Mouse (Mus musculus): ENCODE data around the gene Coq8b. TPM values are rescaled to one million over a fixed set of nuclear protein-coding genes. Genes with fewer than 3 reads are reported as not detected.

Coq8b gene
- polyA plus RNA-seq, 1 experiment from 2014 or later: 15.9 TPM

- Histone ChIP-seq H3K27me3 (ENCODE audit: control insufficient read depth, insufficient read depth, low read length) (no peaks in the 10 kb centered on the region), H3K4me3 (ENCODE audit: low read length) (no peak overlapping the region), H3K27ac (ENCODE audit: low read length) (no peak overlapping the region), H3K36me3 (ENCODE audit: control insufficient read depth, insufficient read depth) (no peaks in the 10 kb centered on the region), H3K4me1 (ENCODE audit: control insufficient read depth, insufficient read depth, low read length) (peaks cover 30% of the 10 kb centered on the region), H3K9me3 (replicated peaks; ENCODE audit: control insufficient read depth, low read length) (no peaks in the 10 kb centered on the region), H3K4me2 (ENCODE audit: low read depth, low read length) (no peak overlapping the region), H3K9ac (ENCODE audit: low read length) (no peak overlapping the region)
- WGBS: 80% methylated on average over 11 of the region's 11 CpGs
- no peak for ATAC-seq (replicated peaks; ENCODE audit: extremely low read depth, insufficient read depth, low FRiP score)
Observed at GRCm38 (mm10) chr7:27224877-27225575, 7.8 kb upstream of the Coq8b start.

DNA sequence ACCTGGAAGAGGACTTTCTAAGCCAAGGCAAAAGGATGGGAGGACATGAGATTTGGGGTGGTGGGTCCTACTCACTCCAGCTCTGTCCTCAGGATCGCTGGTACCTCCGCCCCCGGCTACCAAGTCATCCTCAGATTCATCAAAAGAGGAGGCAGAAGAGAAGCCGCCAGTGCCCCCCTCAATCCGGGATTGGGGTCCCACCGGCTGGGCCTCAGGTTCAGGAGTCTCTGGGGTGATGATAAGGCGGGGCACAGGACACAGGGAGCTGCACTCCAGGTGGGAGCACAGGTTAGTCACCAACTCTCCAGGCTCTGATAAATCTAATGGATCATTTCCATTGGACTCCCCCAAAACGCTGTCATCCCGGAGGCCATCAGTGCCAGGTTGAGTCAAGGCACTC, 5.5 kb upstream of the Coq8b start:
- no peak for ATAC-seq (replicated peaks; ENCODE audit: extremely low read depth, insufficient read depth, low FRiP score)
- Histone ChIP-seq H3K4me1 (ENCODE audit: control insufficient read depth, insufficient read depth, low read length) (peaks cover 30% of the 10 kb centered on the region), H3K9ac (ENCODE audit: low read length) (peak overlapping the region; percentile 91)

DNA sequence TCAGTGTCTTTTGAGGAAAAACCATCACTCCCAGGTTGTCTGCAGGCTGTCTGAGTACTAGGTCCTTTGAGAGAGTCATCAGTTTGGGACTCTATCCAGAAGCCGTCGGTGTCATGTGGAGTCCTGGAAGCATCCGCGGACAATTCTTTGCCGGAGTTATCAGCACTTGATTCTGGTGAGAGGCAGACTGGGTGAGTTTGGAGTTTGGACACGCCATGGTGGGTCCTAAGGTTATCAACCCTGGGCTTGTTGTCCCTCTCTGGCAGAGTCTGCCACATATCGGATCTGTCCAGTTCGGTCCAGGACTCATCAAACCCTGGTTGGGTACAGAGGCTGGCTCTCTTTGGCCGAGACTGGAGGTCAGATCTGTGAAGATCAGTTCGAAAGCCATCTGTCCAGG, 5.1 kb upstream of the Coq8b start:
- H3K27me3 ChIP-seq (ENCODE audit: control insufficient read depth, insufficient read depth, low read length): no peaks in the 10 kb centered on the region

More for the DNA sequence above, 5.5 kb upstream of the Coq8b start:
- 31% methylated on average over 9 of the region's 9 CpGs for WGBS
- H3K36me3 ChIP-seq (ENCODE audit: control insufficient read depth, insufficient read depth): no peaks in the 10 kb centered on the region
- no peak overlapping the region for H3K27ac ChIP-seq (ENCODE audit: low read length)
- peak overlapping the region; percentile 91 for H3K4me3 ChIP-seq (ENCODE audit: low read length)
- no peaks in the 10 kb centered on the region for H3K9me3 ChIP-seq (replicated peaks; ENCODE audit: control insufficient read depth, low read length)
- peak overlapping the region; percentile 89 for H3K4me2 ChIP-seq (ENCODE audit: low read depth, low read length)
- H3K27me3 ChIP-seq (ENCODE audit: control insufficient read depth, insufficient read depth, low read length): no peaks in the 10 kb centered on the region

GRCm38 (mm10) chr7:27228281-27228821, 4.5 kb upstream of the Coq8b start, which contains the start of gene Itpkc:
Itpkc (minus strand) TSS chr7:27228661.
- H3K4me1 ChIP-seq (ENCODE audit: control insufficient read depth, insufficient read depth, low read length): peaks cover 33% of the 10 kb centered on the region
- no peaks in the 10 kb centered on the region for H3K9me3 ChIP-seq (replicated peaks; ENCODE audit: control insufficient read depth, low read length)
- WGBS: under 1% methylated on average over 42 of the region's 49 CpGs
- H3K9ac ChIP-seq (ENCODE audit: low read length): peak within 1 kb of the TSS; percentile 91
- H3K27ac ChIP-seq (ENCODE audit: low read length): peak within 1 kb of the TSS; percentile 90
- no peaks in the 10 kb centered on the region for H3K27me3 ChIP-seq (ENCODE audit: control insufficient read depth, insufficient read depth, low read length)
- peak; percentile 83 for ATAC-seq (replicated peaks; ENCODE audit: extremely low read depth, insufficient read depth, low FRiP score)
- peak within 1 kb of the TSS; percentile 91 for H3K4me3 ChIP-seq (ENCODE audit: low read length)
- H3K4me2 ChIP-seq (ENCODE audit: low read depth, low read length): peak within 1 kb of the TSS; percentile 89
- H3K36me3 ChIP-seq (ENCODE audit: control insufficient read depth, insufficient read depth): no peaks in the 10 kb centered on the region

More for the DNA sequence above, 5.1 kb upstream of the Coq8b start:
- ATAC-seq (replicated peaks; ENCODE audit: extremely low read depth, insufficient read depth, low FRiP score): no peak
- 2% methylated on average over 10 of the region's 10 CpGs for WGBS
- H3K9ac ChIP-seq (ENCODE audit: low read length): peak overlapping the region; percentile 91
- H3K4me1 ChIP-seq (ENCODE audit: control insufficient read depth, insufficient read depth, low read length): peaks cover 32% of the 10 kb centered on the region
- no peaks in the 10 kb centered on the region for H3K9me3 ChIP-seq (replicated peaks; ENCODE audit: control insufficient read depth, low read length)
- no peaks in the 10 kb centered on the region for H3K36me3 ChIP-seq (ENCODE audit: control insufficient read depth, insufficient read depth)
- H3K4me2 ChIP-seq (ENCODE audit: low read depth, low read length): peak overlapping the region; percentile 89
- peak overlapping the region; percentile 91 for H3K4me3 ChIP-seq (ENCODE audit: low read length)
- H3K27ac ChIP-seq (ENCODE audit: low read length): peak overlapping the region; percentile 90

- H3K27ac ChIP-seq (ENCODE audit: low read length): peak overlapping the region; percentile 90
- H3K36me3 ChIP-seq (ENCODE audit: control insufficient read depth, insufficient read depth): no peaks in the 10 kb centered on the region
- ATAC-seq (replicated peaks; ENCODE audit: extremely low read depth, insufficient read depth, low FRiP score): no peak
- H3K9me3 ChIP-seq (replicated peaks; ENCODE audit: control insufficient read depth, low read length): no peaks in the 10 kb centered on the region
- H3K4me1 ChIP-seq (ENCODE audit: control insufficient read depth, insufficient read depth, low read length): peaks cover 38% of the 10 kb centered on the region
- H3K27me3 ChIP-seq (ENCODE audit: control insufficient read depth, insufficient read depth, low read length): no peaks in the 10 kb centered on the region
- peak overlapping the region; percentile 91 for H3K4me3 ChIP-seq (ENCODE audit: low read length)
- H3K9ac ChIP-seq (ENCODE audit: low read length): peak overlapping the region; percentile 91
- 18% methylated on average over 6 of the region's 6 CpGs for WGBS
- peak overlapping the region; percentile 89 for H3K4me2 ChIP-seq (ENCODE audit: low read depth, low read length)
Observed at GRCm38 (mm10) chr7:27228865-27229264, 4.0 kb upstream of the Coq8b start.

GRCm38 (mm10) chr7:27230781-27231180, 2.0 kb upstream of the Coq8b start:
- ATAC-seq (replicated peaks; ENCODE audit: extremely low read depth, insufficient read depth, low FRiP score): no peak
- 71% methylated on average over 4 of the region's 4 CpGs for WGBS
- no peak overlapping the region for H3K4me2 ChIP-seq (ENCODE audit: low read depth, low read length)
- no peaks in the 10 kb centered on the region for H3K36me3 ChIP-seq (ENCODE audit: control insufficient read depth, insufficient read depth)
- H3K4me3 ChIP-seq (ENCODE audit: low read length): no peak overlapping the region
- H3K4me1 ChIP-seq (ENCODE audit: control insufficient read depth, insufficient read depth, low read length): peaks cover 30% of the 10 kb centered on the region
- no peaks in the 10 kb centered on the region for H3K27me3 ChIP-seq (ENCODE audit: control insufficient read depth, insufficient read depth, low read length)
- no peak overlapping the region for H3K27ac ChIP-seq (ENCODE audit: low read length)
- H3K9me3 ChIP-seq (replicated peaks; ENCODE audit: control insufficient read depth, low read length): no peaks in the 10 kb centered on the region
- no peak overlapping the region for H3K9ac ChIP-seq (ENCODE audit: low read length)

DNA sequence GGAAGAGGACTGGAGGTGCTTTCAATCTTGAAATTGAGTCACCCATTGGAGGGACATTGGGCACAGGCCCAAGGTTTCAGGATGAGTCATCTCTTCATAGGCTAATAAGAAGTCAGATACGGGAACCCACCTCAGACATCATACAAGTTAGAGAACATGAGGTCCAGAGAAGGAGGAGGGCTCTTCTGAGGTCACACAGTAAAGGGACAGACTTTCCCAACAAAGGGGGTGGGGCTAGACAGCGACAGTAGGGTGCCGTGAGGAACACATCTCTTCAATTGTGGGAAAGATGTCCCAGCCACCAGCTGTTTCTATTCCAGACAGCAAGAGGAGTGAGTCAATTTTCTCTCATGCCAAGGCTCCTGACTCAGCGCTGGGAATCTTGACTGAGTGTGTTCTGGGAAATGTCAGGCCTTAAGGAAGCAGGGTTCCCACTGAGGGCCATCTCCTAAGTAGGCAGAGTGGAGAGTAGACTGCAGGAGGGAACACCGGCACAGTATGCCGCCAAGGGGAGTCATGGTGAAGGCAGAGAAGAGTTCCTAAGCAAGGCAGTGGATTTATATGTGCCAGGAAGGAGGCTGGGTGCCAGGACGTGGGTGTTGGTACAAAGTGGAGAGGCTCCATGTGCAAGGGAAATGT, 1.0 kb upstream of the Coq8b start:
- H3K4me2 ChIP-seq (ENCODE audit: low read depth, low read length): no peak overlapping the region
- H3K4me3 ChIP-seq (ENCODE audit: low read length): no peak overlapping the region
- ATAC-seq (replicated peaks; ENCODE audit: extremely low read depth, insufficient read depth, low FRiP score): no peak

DNA sequence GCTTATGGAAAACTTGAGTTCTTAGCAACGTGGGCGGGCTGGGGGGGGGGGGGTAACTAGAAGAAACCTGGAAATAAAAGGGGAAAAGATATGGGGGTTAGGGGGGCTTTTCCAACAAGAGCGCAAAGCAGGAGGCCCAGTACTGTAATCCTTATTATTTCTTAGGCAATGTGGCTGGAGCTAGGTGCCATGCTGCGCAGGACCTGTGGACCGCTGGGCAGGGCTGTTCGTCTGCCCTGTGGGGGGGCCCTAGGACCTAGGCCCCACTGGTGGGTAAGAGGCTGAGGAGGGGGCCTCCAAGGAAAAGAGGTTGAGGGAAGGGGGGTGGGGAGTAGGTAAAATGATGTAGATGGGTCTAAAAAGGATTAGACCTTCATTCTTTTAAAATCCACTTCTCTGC, 477 bp downstream of the Coq8b start:
- ATAC-seq (replicated peaks; ENCODE audit: extremely low read depth, insufficient read depth, low FRiP score): no peak
- 10% methylated on average over 6 of the region's 6 CpGs for WGBS
- peak overlapping the region; percentile 73 for H3K4me2 ChIP-seq (ENCODE audit: low read depth, low read length)
- peak overlapping the region; percentile 53 for H3K4me3 ChIP-seq (ENCODE audit: low read length)
- peak overlapping the region; percentile 45 for H3K9ac ChIP-seq (ENCODE audit: low read length)
- no peak overlapping the region for H3K27ac ChIP-seq (ENCODE audit: low read length)
- H3K9me3 ChIP-seq (replicated peaks; ENCODE audit: control insufficient read depth, low read length): no peaks in the 10 kb centered on the region
- H3K4me1 ChIP-seq (ENCODE audit: control insufficient read depth, insufficient read depth, low read length): peaks cover 13% of the 10 kb centered on the region
- H3K27me3 ChIP-seq (ENCODE audit: control insufficient read depth, insufficient read depth, low read length): no peaks in the 10 kb centered on the region
- H3K36me3 ChIP-seq (ENCODE audit: control insufficient read depth, insufficient read depth): 0 out of 2 replicates have a peak, but pooled peaks cover 3% of the 10 kb centered on the region

More for the DNA sequence above, 1.0 kb upstream of the Coq8b start:
- Histone ChIP-seq H3K36me3 (ENCODE audit: control insufficient read depth, insufficient read depth) (no peaks in the 10 kb centered on the region), H3K27ac (ENCODE audit: low read length) (no peak overlapping the region), H3K9me3 (replicated peaks; ENCODE audit: control insufficient read depth, low read length) (no peaks in the 10 kb centered on the region), H3K27me3 (ENCODE audit: control insufficient read depth, insufficient read depth, low read length) (no peaks in the 10 kb centered on the region), H3K4me1 (ENCODE audit: control insufficient read depth, insufficient read depth, low read length) (peaks cover 22% of the 10 kb centered on the region), H3K9ac (ENCODE audit: low read length) (no peak overlapping the region)
- WGBS: 64% methylated on average over 7 of the region's 7 CpGs

DNA sequence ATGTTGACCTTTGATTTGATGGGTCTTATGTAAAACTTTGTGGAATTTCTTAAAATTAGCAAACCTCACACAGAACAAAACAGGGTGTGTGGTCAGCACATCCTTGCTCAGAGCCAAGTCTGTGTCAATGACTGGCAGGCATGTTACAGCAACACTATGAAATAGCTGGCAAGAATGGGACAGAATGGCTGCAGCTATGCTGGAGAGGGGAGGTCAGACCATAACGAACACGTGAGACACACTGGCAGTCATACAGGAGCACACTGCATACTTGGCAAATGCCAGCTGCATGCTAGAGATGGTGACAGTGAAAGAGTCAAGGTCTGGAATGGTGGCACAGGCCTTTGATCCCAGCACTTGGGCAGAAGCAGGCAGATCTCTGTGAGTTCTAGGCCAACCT, 2.9 kb downstream of the Coq8b start:
- Histone ChIP-seq H3K4me1 (ENCODE audit: control insufficient read depth, insufficient read depth, low read length) (peaks cover 9% of the 10 kb centered on the region), H3K4me2 (ENCODE audit: low read depth, low read length) (no peak overlapping the region), H3K9me3 (replicated peaks; ENCODE audit: control insufficient read depth, low read length) (no peaks in the 10 kb centered on the region), H3K27ac (ENCODE audit: low read length) (no peak overlapping the region), H3K36me3 (ENCODE audit: control insufficient read depth, insufficient read depth) (0 out of 2 replicates have a peak, but pooled peaks cover 3% of the 10 kb centered on the region), H3K27me3 (ENCODE audit: control insufficient read depth, insufficient read depth, low read length) (no peaks in the 10 kb centered on the region), H3K4me3 (ENCODE audit: low read length) (no peak overlapping the region), H3K9ac (ENCODE audit: low read length) (no peak overlapping the region)
- WGBS: 87% methylated on average over 2 of the region's 2 CpGs
- ATAC-seq (replicated peaks; ENCODE audit: extremely low read depth, insufficient read depth, low FRiP score): no peak

Data from heart, embryonic 16.5 days (tissue).